Mouse (Mus musculus) embryo, embryonic 10 days (tissue): ENCODE data around the gene Nt5c.
"Not testable (repeated sequence)": the region's sequence is repeated elsewhere in the genome, so short reads cannot be mapped to it uniquely, and the experiment has no call there.

Experiments used
- DNase-seq: peaks from one replicate; pipeline ENCODE4 v3.0.0-alpha.2; 2015; ENCODE audit warnings: low spot score

Gene Nt5c

DNA sequence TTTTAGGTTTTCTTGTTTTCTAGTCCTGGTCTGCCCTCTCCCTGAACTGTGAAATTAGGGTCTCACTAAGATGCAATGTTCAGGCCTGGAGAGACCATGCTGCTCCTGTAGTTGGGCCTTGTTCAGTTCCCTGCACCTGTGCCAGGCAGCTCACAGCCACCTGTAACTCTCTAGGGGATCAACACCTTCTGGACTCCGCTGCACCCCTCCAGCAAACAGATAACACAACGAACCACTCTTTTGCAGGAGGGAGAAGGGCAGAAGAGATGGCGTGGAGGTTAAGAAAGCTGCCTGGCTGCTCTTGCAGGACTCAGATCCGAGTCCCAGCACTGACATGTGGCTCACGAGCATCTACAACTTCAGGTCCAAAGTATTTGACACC lies 18.8 kb upstream of the Nt5c start:
- no peak for DNase-seq

DNA sequence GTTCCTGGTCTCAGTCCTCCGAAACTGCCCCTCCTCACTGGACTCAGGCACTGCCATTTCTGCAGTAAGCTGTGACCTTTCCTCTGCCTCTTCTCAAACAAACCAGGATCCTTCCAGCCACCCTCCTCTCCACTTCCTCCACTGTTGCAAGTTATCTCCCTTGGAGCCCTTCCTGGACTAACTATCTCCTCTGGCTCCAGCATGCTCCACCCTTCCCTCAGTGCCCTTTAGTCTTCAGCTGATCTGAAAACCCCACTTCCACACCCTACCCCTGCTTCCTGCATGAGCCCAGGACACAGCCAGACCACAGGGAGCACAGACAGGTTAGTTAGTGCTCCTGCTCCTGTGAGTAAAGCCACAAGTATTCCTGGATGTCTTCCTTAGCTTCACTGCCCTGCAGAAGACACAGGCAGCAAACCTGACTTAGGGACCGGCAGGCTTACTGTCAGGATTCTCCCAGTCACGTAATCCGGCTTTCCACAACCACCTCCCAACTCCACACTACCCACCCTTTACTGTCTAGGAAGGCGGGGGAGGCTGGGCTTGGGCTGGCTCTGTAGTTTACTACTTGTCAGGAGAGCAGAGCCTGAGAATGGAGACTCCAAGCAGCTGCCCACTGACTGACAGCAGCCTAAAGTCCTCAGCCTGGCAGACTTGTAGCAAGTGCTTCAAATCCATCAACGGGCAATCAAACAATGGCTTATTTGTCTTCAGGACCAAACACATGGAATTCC lies 18.3 kb upstream of the Nt5c start:
- DNase-seq = no peak

DNA sequence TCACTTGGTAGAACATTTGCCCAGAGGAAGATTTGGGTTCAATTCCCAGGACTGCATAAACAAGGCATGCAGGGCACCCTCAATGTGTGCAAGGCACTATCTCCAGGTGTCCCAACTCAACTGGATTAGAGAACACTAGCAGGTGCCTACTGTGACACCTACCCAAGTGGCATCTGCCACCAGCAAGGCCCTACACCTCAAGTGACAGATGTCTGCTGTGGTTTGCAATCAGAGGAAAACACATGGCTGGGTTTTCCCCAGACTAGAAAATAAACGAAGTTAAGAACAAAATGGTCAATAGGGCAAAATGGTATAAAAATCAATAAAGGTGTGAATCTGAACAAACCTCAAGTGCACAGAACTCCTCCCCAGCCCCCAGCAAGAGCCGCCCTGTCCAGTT lies 16.4 kb upstream of the Nt5c start:
- no peak for DNase-seq

- DNase-seq = no peak
Measured at GRCm38 (mm10) chr11:115506586-115506985, 14.9 kb upstream of the Nt5c start.

GRCm38 (mm10) chr11:115502636-115503035 lies 11.0 kb upstream of the Nt5c start:
- no peak for DNase-seq

GRCm38 (mm10) chr11:115496559-115496958 lies 4.9 kb upstream of the Nt5c start:
- not testable (repeated sequence) for DNase-seq

DNA sequence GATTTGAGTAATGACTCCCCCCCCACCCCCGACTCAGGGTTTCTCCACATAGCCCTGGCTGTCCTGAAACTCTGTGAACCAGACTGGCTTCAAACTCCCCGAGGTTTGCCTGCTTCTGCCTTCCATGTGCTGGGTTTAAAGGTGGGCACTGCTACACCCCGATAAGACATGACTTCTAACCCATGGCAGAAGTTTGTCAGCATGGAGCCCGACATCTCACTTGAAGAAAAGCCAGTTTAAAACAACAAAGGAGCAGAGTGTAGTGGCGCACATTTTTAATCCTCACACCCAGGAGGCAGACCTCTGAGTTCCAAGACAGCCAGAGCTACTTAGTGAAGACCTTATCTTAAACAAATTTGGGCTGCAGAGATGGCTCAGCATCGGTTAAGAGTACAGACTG lies 725 bp upstream of the Nt5c start:
- no peak for DNase-seq

DNA sequence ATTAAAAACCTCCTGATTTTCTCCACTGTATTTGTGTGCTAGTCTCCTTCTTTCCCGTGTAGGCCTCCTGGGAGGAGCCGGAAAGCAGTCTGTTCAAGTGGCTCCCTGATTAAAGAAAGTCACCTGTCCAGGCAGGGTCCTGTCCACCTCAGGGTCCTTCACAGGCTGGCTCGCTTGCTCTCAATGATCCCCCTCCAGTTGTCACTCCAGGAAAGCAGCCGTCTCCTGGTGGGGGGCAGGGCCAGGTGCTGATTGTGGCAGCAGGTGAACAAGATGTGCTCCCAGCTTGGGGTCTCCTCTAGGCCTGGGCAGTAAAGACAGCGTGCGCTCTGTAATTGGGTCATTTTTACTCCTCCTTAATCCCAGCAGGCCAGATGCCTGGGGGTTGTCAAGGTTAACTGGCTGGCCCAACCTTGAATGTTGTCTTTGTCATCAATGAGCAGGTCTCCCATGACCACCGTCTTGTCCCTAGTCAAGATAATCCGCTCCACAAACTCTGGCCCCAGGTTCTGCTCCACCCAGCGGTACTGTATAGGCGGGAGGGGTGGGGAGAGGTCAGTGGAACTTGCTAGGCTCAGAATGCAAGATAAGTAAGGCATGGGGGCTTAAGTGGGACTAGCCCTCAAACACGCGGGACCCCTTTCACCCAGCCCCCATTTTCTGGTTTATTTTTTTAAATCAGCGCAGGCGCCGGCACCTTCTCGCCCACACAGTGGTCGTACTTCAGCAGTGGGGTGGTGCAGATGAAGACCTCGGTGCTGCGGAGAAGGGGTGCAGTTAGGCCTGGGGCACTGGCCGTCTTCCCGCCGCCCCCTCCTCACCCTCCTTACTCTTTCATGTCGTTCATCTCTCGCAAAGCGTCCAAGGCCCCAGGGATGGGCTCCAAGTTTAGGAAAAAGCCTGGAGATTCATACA lies 964 bp downstream of the Nt5c start:
- no peak for DNase-seq

- no peak for DNase-seq
Measured at GRCm38 (mm10) chr11:115488551-115489104, 3.0 kb downstream of the Nt5c start.

DNA sequence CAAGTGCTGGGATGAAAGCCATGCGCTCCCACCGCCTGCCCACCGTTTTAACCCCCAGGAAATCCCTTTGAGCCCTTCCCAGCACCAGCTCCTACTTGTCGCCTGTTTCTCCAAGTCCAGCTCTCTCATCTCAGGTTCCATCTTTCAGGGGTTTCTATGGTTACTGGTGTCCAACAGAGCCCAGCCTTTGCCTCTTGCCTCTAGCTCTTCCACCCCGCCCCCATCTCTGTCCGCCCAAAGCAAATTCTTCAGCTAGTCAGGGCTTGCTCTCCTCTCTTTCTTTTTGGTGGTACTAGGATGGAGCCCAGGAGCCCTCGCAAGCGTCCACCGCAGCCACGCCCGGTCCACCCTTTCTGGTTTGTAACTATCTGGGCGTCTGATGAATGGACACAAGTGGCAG lies 6.5 kb downstream of the Nt5c start:
- DNase-seq = peak; percentile 72

GRCm38 (mm10) chr11:115483726-115484125 lies 7.9 kb downstream of the Nt5c start:
- peak; percentile 89 for DNase-seq

- no peak for DNase-seq
Measured at GRCm38 (mm10) chr11:115483278-115483677, 8.4 kb downstream of the Nt5c start.

DNA sequence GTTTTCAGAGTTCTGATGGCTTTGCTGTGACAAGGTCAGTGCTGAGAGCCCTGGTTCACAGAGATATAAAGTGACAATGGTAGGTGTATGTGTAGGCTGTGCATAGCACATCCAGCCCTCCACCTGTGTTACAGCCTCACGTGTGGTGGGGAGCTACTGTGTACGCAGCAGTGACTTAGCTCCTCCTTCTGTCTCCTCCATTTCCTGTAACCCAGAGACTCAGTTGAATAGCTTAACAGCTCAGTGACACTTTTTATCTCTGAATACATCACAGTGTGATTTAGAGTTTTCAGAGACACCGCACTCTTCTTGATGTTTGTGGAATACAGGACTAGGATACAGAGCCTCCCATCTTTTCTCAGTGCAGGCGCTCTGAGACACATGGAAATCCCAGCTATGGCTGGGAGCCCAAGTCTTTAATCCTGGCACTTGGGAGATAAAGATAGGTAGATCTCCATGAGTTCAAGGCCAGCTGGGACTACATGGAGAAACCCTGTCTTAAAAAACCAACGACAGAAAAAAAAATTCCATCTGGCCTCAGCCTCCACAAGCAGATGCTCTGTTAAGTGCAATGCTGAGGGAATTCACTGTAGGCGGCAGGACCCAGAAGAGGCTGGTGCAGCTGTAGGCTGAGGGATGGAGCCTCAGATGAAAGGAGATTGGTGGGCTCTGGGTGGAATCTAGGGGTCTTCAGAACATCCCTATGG lies 10.0 kb downstream of the Nt5c start:
- no peak for DNase-seq

- no peak for DNase-seq
Measured at GRCm38 (mm10) chr11:115478296-115478938, 13.2 kb downstream of the Nt5c start.

GRCm38 (mm10) chr11:115477388-115477787 lies 14.3 kb downstream of the Nt5c start:
- not testable (repeated sequence) for DNase-seq

GRCm38 (mm10) chr11:115476630-115477029 lies 15.0 kb downstream of the Nt5c start:
- not testable (repeated sequence) for DNase-seq

DNA sequence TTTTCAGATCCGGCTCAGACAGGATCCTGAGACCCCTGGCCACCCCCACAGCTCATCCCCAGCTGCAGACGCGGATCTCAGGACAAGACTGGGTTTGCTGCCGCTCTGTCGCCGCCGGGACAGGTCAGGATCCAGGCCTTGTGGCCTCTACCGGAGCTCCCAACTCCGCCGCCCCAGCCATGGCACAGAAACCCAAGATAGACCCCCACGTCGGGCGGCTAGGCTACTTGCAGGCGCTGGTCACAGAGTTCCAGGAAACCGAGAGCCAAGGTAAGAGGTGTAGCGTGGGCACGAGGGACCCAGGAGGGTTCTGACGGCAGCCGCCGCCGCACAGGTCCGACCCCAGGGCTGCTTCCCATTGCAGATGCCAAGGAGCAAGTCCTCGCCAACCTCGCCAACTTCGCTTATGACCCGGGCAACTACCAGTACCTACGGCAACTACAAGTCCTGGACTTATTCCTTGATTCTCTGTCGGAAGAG lies 15.9 kb downstream of the Nt5c start:
- DNase-seq = no peak

DNA sequence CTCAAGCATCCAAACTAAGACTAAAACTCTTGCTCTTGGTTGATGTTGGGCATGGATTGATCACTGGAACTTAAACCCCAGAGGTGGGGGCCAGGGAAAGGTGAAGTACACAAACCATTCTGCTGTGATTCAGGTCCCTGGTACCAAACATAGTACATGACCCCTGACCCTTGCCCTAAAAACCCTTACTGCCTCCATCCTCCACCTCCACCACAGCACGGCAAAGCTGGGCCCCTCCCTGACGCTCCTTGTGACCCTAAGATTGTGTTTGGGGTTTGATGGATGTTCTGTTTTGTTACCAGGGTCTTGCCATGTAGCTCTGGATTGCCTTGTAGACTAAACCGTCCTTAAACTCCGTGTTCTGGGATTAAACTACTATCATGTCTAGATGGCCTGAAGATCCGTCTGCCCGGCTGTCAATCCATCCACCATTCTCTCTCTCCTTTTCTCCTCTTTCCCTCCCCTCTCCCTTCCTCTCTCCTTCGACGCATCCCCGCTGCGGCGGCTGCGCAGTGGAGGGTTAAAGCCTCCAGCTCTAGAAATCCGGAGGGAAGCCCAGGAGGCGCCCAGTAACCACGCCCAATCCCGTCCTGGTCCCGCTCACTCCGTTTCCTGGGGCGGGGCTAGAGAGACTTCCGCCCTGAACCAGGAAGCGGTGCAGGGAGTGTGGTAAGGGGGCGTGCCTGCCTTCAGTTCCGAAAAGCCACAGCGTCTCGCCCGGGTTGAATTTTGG lies 16.5 kb downstream of the Nt5c start, which contains the start of gene Armc7:
TSS of gene Armc7 (plus strand) at position 643 of the 733 bp plus-strand sequence.
- DNase-seq = peak; percentile 97

- DNase-seq = peak; percentile 98
Measured at GRCm38 (mm10) chr11:115473626-115474275, 17.9 kb downstream of the Nt5c start.

- no peak for DNase-seq
Measured at GRCm38 (mm10) chr11:115472183-115472582, 19.5 kb downstream of the Nt5c start.
